Mouse (Mus musculus) liver, embryonic 11.5 days (tissue): ENCODE results near the gene Carmil1. TPM values are rescaled to one million over a fixed set of nuclear protein-coding genes. Genes with fewer than 3 reads are reported as not detected.
"Not testable (repeated sequence)": the region's sequence is repeated elsewhere in the genome, so short reads cannot be mapped to it uniquely, and the experiment has no call there.

ENCODE experiments used
- ATAC-seq: fragments of 200-750 bp; cut with Nextera tagmentation; replicated peaks from 2 replicates; pipeline ENCODE4 v1.8.0; 2017; ENCODE audit warnings: moderate number of reproducible peaks, mild to moderate bottlenecking, moderate TSS enrichment, moderate library complexity; ENCODE audit not compliant: low FRiP score
- DNase-seq: peaks from one replicate; pipeline ENCODE4 v3.0.0-alpha.2; 2017; ENCODE audit warnings: low spot score
- H3K27ac ChIP-seq: fragments of 300-500 bp; sonication (generic); 2 replicates; pipeline ENCODE4 v1.5.1; 2014; ENCODE audit warnings: mild to moderate bottlenecking, low read depth, low read length, control low read depth
- H3K27me3 ChIP-seq: fragments of 300-500 bp; sonication (generic); replicated peaks from 2 replicates; pipeline ENCODE4 v1.6.1; 2014; ENCODE audit warnings: low read length, mixed read lengths; ENCODE audit not compliant: control insufficient read depth, insufficient read depth
- H3K36me3 ChIP-seq: fragments of 300-500 bp; sonication (generic); 2 replicates; pipeline ENCODE4 v1.6.1; 2014; ENCODE audit warnings: mild to moderate bottlenecking, low read length, moderate library complexity, mixed read lengths; ENCODE audit not compliant: control insufficient read depth, insufficient read depth
- H3K4me1 ChIP-seq: fragments of 300-500 bp; sonication (generic); replicated peaks from 2 replicates; pipeline ENCODE4 v1.6.1; 2014; ENCODE audit warnings: low read length, mixed read lengths; ENCODE audit not compliant: control insufficient read depth, insufficient read depth
- H3K4me2 ChIP-seq: fragments of 300-500 bp; sonication (generic); 2 replicates; pipeline ENCODE4 v1.6.1; 2014; ENCODE audit warnings: mild to moderate bottlenecking, control low read depth, moderate library complexity
- H3K4me3 ChIP-seq: fragments of 300-500 bp; sonication (generic); 2 replicates; pipeline ENCODE4 v1.5.1; 2014; ENCODE audit warnings: low read depth, low read length, control low read depth
- H3K9ac ChIP-seq: fragments of 300-500 bp; sonication (generic); 2 replicates; pipeline ENCODE4 v1.6.1; 2014; ENCODE audit warnings: low read depth, low read length, control low read depth
- H3K9me3 ChIP-seq: fragments of 300-500 bp; sonication (generic); 2 replicates; pipeline ENCODE4 v1.6.1; 2016; ENCODE audit warnings: low read length, inconsistent platforms, mixed read lengths; ENCODE audit not compliant: control insufficient read depth
- WGBS: fragments of 180-500 bp; shearing (Covaris S2); extraction: QIAGEN DNeasy Blood & Tissue Kit; methylation state at CpG from one replicate; pipeline ENCODE4 v1.1.7; 2014; 5-methylcytosine and 5-hydroxymethylcytosine counted together
- polyA plus RNA-seq: library from polyadenylated mRNA; unstranded; fragments of >200 nt; fragmentation: Nextera tagmentation; extraction: Ambion mirVana; gene quantifications from 2 replicates; pipeline ENCODE4 v1.2.1, GENCODE M21; 2014

The Carmil1 gene
- polyA plus RNA-seq, 1 experiment from 2014 or later = 18.6 TPM

DNA sequence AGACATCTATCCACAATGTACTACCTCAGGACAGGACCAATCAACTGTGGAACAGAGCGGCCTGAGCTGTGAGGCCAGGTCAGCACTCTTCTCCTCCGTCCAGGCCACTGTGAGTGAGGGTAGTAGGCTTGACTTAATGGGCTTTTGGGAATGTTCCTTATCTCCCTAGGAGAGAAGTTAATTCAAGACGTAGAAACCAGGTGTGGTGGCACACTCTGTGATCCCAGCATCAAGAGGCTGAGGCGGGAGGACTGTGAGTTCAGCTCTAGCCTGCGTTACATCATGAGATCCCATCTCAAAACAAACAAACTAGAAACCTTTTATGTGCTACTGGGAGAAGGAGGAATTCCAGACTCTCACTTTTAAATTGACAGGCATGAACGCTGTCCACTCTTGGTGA, 154.7 kb downstream of the Carmil1 start:
- Histone ChIP-seq H3K27ac (no peak overlapping the region), H3K4me2 (no peak overlapping the region), H3K4me3 (no peak overlapping the region), H3K4me1 (no peaks in the 10 kb centered on the region), H3K27me3 (no peaks in the 10 kb centered on the region), H3K36me3 (no peaks in the 10 kb centered on the region), H3K9ac (no peak overlapping the region), H3K9me3 (no peaks in the 10 kb centered on the region)
- DNase-seq = no peak
- ATAC-seq = no peak
- 69% methylated on average over 6 of the region's 6 CpGs for WGBS

GRCm38 (mm10) chr13:24117181-24117812, 163.3 kb downstream of the Carmil1 start:
- Histone ChIP-seq H3K4me2 (no peak overlapping the region), H3K9me3 (no peaks in the 10 kb centered on the region), H3K9ac (no peak overlapping the region), H3K27me3 (no peaks in the 10 kb centered on the region), H3K27ac (no peak overlapping the region), H3K4me3 (no peak overlapping the region), H3K4me1 (no peaks in the 10 kb centered on the region), H3K36me3 (no peaks in the 10 kb centered on the region; the same call in 1 of the 2 replicates)
- no peak for DNase-seq
- ATAC-seq = no peak
- 77% methylated on average over 7 of the region's 7 CpGs for WGBS

DNA sequence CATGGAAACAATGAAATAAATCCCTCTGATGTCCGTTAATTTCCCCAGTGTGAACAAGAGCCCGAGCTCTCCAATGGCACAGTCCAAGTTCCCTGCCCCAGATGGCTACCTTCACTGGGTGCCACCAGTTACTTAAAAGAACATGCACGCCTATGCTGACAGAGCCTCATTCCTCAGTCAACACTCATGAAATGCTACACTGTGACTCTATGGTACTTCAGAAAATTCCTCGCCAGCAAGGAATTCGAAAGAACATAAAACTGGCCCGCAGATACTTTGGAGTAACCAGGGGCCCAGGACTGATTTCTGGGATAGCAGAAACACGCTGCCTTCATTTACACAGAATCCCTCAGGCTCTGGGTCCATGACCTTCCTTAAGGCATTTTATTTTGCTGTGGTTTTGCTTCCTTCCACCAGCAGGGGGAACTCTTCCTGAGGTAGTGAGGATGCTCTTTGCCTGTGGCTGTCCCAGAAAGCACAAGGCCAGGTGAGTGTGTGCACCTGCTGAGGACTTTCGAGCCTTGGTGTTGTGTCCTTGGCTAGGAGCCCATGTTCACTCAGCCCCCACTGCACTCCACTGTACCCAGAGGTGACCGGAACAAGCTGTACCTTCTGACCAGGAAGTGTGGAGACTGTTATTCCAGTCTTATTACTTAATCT, 167.8 kb downstream of the Carmil1 start:
- Histone ChIP-seq H3K9me3 (no peaks in the 10 kb centered on the region), H3K27ac (no peak overlapping the region), H3K4me3 (no peak overlapping the region), H3K36me3 (no peaks in the 10 kb centered on the region), H3K27me3 (no peaks in the 10 kb centered on the region), H3K9ac (no peak overlapping the region), H3K4me2 (no peak overlapping the region), H3K4me1 (no peaks in the 10 kb centered on the region)
- ATAC-seq (no peak; the same call in 1 of the 2 replicates), DNase-seq (no peak)
- WGBS = 68% methylated on average over 9 of the region's 9 CpGs

DNA sequence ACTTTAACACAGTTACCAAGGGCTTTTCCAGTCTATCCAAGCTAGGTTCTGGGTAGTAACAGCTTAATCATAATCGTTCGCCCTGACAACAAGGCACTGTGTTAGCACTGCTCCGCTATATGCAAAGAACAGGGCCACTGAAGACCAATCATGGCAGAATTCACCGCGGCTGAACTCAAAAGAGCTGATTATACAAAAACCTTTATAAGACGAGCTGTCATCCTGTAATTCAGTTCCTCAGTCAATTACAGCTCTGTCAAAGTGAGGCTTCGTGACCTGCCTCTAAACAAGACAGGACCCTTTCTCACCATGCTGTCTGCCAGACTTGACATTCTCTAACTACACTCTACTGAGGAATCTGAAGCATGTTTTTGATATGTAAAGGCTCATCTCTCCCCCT, 170.3 kb downstream of the Carmil1 start:
- WGBS = 83% methylated on average over 7 of the region's 7 CpGs
- Histone ChIP-seq H3K4me2 (no peak overlapping the region), H3K9me3 (no peaks in the 10 kb centered on the region), H3K4me3 (no peak overlapping the region), H3K27ac (no peak overlapping the region), H3K9ac (no peak overlapping the region), H3K27me3 (no peaks in the 10 kb centered on the region), H3K4me1 (no peaks in the 10 kb centered on the region), H3K36me3 (no peaks in the 10 kb centered on the region)
- DNase-seq (no peak), ATAC-seq (no peak)

GRCm38 (mm10) chr13:24108282-24108681, 172.3 kb downstream of the Carmil1 start:
- 62% methylated on average over 7 of the region's 7 CpGs for WGBS
- DNase-seq (no peak), ATAC-seq (no peak)
- H3K27me3 ChIP-seq = no peaks in the 10 kb centered on the region
- H3K9me3 ChIP-seq = no peaks in the 10 kb centered on the region
- no peak overlapping the region for H3K27ac ChIP-seq
- H3K4me1 ChIP-seq = no peaks in the 10 kb centered on the region
- H3K9ac ChIP-seq = no peak overlapping the region
- H3K4me3 ChIP-seq = no peak overlapping the region
- no peaks in the 10 kb centered on the region for H3K36me3 ChIP-seq
- no peak overlapping the region for H3K4me2 ChIP-seq

DNA sequence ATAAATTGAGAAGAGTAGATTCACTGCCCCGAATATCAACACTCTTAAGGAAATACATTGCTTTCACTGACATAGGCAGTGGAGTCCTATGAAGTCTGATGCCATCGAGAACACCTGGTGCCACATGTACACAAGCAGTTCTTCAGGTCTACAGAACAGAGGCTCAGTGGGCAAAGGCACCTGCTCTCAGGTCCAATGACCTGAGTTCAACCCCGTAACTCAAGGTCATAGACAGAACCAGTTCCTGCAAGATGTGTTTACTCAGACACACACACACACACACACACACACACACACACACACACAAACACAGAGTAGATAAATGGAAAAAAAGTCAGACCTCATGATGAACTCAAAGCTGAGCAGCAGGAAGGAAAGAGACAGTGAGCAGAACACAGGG, 173.5 kb downstream of the Carmil1 start:
- no peaks in the 10 kb centered on the region for H3K4me1 ChIP-seq
- H3K9ac ChIP-seq = no peak overlapping the region
- H3K4me3 ChIP-seq = no peak overlapping the region
- no peak overlapping the region for H3K27ac ChIP-seq
- H3K4me2 ChIP-seq = no peak overlapping the region
- WGBS = 71% methylated on average over 3 of the region's 3 CpGs
- no peaks in the 10 kb centered on the region for H3K9me3 ChIP-seq
- no peaks in the 10 kb centered on the region for H3K36me3 ChIP-seq
- DNase-seq = no peak
- ATAC-seq = no peak
- H3K27me3 ChIP-seq = no peaks in the 10 kb centered on the region

DNA sequence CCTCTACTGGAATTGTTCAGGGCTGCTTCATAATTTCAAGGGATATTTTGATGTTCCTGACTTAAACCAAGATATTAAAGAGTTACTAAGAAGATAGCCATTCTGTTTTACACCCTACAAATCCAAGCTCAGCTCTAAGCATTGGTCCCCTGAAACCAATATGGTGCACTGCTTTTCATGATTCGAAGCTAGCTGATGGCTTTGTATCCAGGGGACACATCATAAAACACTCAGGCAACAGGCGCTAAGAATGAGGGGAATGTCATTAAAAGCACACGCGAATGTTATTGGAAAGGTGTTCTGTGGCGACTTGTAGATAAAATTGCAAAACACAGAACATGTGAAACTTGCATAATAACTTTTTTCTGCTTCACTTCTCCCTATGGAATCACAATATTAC, 174.8 kb downstream of the Carmil1 start:
- no peak overlapping the region for H3K4me3 ChIP-seq
- no peak for DNase-seq
- H3K36me3 ChIP-seq = no peaks in the 10 kb centered on the region
- no peak overlapping the region for H3K27ac ChIP-seq
- no peaks in the 10 kb centered on the region for H3K4me1 ChIP-seq
- no peak overlapping the region for H3K9ac ChIP-seq
- no peak for ATAC-seq
- WGBS = 80% methylated on average over 5 of the region's 5 CpGs
- no peaks in the 10 kb centered on the region for H3K9me3 ChIP-seq
- H3K27me3 ChIP-seq = no peaks in the 10 kb centered on the region
- no peak overlapping the region for H3K4me2 ChIP-seq

- Histone ChIP-seq H3K4me1 (no peaks in the 10 kb centered on the region), H3K27me3 (no peaks in the 10 kb centered on the region)
- 50% methylated on average over 1 of the region's 1 CpGs for WGBS
Measured at GRCm38 (mm10) chr13:24105340-24105669, 175.3 kb downstream of the Carmil1 start.

DNA sequence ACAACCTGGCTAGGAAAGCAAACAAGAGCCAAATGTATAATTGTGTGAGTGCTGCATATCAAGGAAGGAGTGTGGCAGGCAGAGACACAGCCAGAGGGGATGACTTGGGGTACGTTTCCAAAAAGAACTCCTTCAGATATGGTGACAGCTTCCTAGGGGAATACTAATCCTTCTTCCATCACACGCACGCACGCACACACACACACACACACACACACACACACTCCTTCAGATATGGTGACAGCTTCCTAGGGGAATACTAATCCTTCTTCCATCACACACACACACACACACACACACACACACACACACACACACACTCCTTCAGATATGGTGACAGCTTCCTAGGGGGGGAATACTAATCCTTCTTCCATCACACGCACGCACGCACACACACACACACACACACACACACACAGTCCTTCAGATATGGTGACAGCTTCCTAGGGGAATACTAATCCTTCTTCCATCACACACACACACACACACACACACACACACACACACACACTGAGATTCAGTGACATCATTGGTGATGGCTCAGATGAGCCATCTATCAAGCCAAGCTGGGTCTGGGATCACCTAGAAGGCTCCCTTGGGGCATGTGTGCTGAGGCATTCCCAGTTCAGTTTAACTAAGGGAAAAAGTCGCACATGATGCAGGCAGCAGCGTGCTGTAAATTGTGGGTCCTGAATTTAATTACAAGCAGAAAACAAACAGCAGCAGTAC, 175.8 kb downstream of the Carmil1 start:
- H3K27me3 ChIP-seq, H3K4me1 ChIP-seq, H3K9me3 ChIP-seq, H3K36me3 ChIP-seq, H3K4me2 ChIP-seq, ATAC-seq, H3K4me3 ChIP-seq, DNase-seq, H3K9ac ChIP-seq, H3K27ac ChIP-seq: not testable (repeated sequence)
- 71% methylated on average over 9 of the region's 9 CpGs for WGBS

More at GRCm38 (mm10) chr13:24105340-24105669, 175.3 kb downstream of the Carmil1 start:
- Histone ChIP-seq H3K36me3 (no peaks in the 10 kb centered on the region), H3K9me3 (no peaks in the 10 kb centered on the region), H3K27ac (no peak overlapping the region), H3K4me3 (no peak overlapping the region), H3K4me2 (no peak overlapping the region), H3K9ac (no peak overlapping the region)
- no peak for ATAC-seq
- DNase-seq = no peak
